Mouse (Mus musculus) telencephalon, adult 2 months (tissue): ENCODE data around the gene Dclk1.

Experiments used
- DNase-seq: peaks from one replicate; pipeline ENCODE4 v3.0.0-alpha.2; 2011; ENCODE audit warnings: low read depth, low spot score

The Dclk1 gene

DNA sequence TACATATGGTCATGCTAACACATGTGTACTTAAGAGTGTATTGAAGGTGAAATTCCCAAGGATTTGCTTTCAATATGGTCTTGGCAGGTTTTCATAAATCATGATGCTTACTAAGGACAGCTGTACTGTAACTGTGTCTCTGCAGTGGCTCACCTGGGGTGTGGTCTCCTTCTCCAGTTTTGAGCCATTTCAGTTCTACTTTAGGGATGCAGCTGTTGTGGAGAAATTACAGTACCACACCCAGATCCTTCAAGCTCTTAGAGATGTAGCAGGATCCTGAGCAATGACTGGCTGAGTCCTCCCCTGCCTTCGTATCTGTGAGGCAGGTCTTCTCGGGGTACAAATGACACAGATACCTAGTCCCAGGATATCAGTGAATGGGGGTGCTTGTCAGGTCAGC lies 8.5 kb downstream of the Dclk1 start:
- DNase-seq, result no peak

DNA sequence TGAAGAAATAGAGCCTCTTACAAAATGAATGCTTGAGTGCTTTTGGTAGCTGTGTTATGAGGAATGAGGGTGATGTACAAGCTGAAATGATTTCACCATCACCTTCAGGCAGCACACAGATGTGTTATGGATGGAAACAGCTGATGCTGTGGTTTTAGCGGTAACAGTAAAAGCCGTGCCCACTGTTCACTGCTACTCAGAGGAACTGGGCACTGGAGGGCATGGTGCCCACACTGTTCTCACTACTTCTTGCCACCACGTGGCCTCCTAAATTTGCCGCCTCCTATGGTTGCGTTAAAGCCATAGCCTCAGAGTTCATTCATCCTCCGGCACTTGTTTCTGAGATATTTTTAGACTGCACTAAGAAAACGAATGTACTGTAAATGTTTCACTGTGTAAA lies 18.0 kb downstream of the Dclk1 start:
- DNase-seq, result no peak

DNA sequence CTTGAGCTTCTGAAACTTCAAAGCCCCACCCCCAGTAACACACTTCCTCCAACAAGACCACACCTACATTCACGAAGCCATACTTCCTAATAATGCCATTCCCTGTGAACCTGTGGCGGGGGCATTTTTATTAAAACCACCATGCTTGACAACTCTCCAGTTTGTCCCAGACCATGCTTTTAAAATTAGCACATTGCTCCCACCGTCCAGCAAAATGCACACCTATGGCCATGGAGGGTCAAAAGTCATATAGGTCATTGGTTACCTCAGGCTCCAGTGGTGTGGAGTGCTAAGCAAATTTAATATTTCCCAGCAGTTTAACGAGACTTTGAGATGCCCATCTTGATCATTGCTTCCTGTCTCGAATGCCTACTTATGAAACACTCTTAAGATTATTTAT lies 23.9 kb downstream of the Dclk1 start:
- DNase-seq, result no peak

DNA sequence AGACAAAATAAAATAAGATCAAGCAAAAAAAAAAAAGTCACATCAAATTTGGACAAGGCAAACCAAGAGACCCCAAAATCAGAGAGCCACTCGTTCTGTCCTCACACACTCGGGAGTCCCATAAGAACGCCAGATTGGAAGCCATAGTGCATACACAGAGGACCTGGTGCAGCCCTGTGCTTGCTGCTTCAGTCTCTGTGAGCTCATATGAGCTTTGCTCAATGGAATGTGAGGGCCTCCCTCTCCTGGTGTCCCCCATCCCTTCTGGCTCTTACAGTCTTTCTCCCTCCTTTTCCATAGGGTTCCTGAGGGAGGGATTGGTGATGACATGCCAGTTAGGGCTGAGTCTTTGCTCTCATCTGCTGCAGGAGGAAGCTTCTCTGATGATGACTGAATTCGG lies 27.6 kb downstream of the Dclk1 start:
- no peak for DNase-seq

DNA sequence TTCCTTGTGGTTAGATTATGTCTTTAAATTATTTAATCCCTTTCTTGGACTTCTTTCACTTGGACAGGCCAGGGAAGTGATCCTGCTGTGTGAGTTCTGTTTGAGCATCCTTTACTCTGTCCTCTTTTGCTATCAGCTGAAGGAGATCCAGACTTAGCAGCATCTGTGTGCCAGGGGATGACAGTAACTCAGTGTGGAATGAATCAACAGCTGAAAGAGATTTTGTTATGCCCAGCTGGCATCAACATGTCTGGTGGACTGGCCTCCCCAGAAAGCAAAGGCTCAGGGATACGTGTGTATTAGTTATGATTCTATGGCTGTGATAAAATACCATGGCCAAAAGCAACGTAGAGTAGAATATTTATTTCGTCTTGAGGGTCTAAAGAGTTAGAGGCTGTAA lies 28.2 kb downstream of the Dclk1 start:
- DNase-seq, result no peak

DNA sequence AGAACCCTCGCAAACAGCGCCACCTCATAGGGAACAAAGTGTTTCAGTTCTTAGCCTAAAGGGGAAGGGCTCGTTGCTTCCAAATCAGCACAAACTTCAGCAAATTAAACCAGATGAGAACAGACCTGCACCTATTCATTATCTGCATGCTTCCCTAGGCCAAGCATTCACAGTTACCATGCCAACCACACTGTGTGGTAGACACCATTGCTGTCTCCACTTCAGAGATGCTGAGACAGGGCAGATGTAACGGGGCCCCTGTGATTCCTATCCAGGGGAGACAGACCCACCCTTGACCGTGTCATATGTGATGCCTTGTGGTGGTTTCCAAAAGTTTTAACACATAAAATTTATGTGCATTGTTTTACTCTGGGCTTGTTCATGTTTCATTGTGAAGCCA lies 28.8 kb downstream of the Dclk1 start:
- no peak for DNase-seq

DNA sequence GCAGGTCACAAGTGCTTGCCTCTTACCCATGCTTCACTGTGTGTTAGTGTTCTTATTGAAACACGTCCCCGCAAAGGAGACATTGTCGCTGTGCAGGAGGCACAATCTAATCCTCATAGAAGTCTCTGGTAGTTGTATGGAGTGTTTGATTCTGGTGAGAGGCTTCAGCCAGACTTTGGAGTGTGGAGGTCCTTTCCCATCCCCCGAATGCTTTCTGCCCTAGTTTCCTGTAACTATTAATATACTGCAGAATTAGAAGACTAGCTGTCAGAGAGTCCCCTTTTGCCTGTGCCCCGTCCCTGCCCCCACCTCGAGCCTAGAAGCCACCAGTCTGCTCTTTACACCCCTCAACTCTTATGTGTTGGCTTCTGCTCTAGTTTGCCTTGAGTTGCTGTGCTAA lies 30.4 kb downstream of the Dclk1 start:
- no peak for DNase-seq

DNA sequence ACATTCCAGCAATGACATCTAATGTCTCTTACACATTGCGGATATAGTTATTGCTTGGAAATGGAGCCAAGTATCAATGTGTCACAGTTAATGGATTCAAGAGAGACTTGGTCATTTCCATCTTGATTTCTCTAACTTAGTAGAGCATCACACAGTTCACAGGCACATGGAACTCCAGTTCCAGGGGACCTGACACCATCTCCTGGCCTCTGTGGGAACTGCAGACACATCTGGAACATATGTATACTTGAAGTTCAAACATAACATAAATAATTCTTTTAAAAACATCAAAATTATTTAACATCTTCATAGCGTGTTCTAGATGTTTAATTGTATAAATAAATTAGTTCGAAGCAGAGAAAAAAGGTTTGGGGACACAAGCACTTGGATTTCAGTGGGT lies 34.3 kb downstream of the Dclk1 start:
- no peak for DNase-seq

DNA sequence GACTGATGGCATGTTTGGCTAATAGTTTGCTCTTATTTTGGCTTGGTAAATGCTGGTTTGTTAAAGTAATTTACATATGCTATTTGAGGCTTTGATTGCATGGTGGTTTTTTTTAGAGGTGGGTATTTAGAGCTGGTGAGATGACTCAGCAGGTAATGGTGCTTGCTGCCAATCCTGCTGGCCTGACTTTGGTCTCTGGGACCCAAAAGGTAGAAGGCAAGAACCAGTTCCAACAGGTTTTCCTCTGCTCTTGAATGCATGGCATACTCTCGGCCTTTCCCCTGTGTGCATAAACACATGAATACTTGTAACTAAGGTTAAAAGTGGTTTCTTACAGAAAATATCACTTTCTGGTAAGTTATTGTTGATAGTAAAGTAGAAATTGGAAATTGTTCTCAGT lies 34.7 kb downstream of the Dclk1 start:
- no peak for DNase-seq

DNA sequence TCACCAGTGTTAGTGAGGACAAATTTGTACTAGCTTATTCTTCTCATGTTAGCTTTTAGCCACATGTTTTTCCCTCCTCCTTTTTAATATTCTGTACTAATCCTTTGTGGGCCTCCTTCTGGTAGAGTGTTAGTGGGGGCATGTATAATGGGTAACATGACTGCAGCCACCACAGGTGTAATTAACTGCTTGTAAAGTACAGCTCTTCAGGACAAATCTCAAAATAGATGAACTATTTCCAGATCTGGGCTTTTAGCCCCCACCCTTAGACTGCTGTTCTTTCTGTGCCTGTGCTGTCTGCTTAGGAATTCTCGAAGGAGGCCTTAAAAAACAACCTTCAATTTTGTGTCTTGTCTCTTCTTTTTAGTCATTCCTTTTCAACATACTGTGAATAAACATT lies 35.7 kb downstream of the Dclk1 start:
- DNase-seq, result no peak

DNA sequence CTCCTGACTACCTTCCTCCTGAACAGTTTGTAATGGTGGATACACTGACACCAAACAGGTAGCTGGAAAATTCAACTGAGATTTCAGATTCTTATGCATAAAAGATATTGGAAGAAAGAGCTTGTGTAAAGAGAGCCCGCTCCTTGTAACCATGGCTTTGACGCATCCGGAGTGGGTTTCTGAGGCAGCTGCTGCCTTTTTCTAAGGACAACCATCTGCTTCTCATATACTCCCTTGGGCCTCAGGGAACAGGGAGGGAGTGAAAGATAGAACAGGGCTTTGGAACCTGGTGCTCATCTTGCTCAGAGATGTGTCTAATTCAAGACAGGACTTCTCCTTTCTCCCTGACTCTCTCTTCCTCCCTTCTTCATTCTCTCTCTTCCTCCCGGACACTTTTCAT lies 37.8 kb downstream of the Dclk1 start:
- no peak for DNase-seq

DNA sequence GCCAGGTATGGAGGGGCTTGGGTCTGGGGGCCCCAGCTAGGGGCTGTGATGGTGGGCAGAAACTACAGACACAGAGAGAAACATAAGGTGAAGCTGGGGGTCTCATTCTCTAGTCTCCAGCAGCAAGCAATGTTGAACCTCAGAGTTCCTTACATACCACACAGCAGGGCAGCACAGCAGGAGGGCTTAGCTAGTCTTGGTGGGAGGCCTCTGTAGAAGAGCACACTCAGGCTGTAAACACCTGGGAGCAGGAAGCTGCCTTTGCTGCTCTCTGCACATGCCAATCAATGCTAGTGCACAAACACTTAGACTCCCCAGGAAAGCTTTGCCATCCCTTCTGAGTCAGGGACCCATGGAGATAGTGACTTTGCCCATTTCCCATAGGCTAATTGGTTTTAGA lies 38.3 kb downstream of the Dclk1 start:
- no peak for DNase-seq

DNA sequence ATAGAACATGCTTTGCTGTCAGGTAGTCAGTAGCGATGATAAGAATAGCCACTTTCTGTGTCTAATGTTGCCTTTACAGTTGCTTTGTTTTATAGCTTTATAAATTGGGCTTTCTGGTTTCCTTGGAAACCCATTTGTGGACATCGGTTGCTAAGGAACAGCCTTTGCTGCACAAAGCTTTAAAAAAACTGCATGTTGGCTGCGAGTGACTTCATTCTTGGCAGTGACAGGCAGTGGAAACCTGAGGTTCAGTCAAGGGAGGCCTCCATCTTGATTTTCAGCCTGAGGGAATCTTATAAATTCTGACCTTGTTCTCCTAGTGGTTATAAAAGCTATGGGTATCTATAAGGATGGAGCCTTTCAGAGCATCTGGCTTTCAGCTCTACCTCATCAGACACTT lies 42.1 kb downstream of the Dclk1 start:
- peak; percentile 91 for DNase-seq

DNA sequence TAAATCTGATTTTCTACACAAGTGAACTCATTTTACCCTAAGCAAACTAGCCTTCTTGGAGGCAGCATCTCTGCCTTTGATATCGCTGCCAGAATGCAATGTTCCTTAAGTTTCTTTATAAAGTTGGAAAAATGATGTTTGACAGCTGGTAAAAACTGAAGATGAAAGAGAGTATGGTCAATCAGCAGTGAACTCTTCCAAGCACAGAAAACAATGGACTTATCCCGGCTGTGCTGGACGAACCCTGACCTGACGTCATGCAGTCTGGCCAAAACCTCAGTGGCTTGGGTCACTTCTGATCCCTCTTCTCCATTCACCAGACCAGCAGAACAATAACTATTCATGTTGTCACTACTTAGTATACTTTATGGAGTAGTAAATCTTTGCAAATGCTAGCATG lies 46.6 kb downstream of the Dclk1 start:
- DNase-seq, result no peak

DNA sequence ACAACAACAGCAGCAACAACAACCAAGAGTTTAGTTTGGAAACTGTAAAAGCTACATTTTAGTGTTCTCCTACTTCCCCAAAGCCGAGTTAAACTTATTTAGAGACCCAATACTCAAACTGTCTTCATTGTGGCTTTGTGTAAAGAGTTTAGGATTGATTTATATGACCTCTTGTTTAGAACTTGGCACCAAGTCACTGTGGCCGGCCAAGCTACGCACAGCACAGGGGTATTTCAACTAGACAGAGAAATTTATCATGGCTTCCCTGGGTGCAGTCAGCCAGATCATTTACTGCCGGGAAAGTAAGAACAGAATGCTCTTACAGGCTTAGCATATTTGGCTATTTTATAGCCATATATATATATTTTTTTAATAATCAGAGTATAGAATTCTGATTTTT lies 49.8 kb downstream of the Dclk1 start:
- no peak for DNase-seq

DNA sequence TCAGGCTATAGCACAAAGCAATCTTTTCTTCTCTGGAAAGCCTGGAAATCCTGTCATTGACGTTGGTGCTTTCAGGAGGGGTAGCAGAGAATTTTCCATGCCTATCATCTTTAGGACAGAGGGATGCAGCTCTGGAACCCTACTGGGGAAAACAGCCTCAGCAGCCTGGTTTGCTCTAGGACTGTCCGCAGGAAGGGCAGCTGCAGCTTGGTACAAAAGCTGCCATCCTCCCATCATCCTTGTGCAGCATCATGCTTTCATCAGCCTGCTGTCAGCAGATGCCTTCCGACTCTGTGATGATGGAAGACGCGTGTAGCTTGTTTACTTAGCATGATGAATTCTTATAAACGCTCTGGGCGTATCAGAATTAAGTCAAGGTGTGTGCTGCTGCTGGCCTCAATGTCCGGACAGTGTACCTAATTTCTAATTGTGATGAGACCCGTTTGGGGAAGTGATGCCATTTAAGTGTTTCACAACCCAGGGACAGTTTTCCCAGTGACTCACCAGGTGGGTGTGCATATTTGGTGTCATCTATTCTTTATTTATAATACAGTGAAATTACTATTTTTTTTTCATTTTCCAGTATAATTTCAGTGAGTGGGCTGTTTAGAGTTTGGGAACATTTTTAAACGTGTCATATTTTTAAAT lies 50.7 kb downstream of the Dclk1 start:
- DNase-seq, result no peak

DNA sequence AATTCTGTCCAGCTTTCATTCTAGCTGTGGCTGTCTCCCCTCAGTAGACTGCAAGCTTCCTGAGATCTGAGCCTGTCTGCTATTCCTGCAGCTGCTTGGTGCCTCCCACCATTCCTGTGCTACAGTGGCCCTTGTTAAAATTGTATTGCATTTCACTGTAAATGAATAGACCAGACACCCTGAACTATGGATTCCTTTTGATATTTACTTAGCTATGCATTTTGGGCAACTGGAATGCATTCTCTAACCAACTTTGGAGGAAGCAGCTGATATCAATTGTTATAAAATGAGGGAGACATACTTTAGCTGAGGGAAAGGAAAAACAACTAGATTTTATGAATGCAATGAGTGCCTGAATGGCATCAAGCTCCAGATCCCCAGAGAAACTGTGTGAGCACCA lies 63.5 kb downstream of the Dclk1 start:
- DNase-seq, result no peak

DNA sequence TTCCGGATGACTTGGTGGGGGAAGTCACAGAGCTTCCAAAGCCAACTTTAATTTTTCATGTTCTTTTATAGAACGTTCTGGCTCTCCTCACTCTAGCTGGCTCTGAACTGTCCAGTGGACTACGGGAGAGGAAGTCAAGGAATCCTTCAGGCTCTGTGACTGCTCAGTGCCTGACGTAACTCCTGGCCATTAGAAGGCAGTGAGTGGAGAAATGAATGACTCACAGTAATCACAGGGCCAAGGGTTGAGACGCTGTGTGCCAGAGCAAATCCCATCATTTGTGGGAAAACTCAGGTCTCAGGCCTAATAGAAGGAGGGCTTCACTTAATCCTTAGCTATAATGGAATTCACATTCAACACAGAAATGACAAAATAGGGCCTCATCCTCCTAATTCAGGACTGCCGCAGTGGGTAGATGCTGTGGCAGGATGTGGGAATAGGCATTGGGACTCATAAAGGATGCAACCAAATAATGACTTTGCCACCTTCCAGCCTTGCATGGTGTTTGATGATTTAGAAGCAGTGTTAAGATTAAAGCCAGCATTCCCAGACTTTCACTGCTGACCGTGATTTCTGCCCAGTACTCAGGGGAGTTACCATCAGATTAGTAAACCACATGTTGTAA lies 65.5 kb downstream of the Dclk1 start:
- DNase-seq, result no peak

DNA sequence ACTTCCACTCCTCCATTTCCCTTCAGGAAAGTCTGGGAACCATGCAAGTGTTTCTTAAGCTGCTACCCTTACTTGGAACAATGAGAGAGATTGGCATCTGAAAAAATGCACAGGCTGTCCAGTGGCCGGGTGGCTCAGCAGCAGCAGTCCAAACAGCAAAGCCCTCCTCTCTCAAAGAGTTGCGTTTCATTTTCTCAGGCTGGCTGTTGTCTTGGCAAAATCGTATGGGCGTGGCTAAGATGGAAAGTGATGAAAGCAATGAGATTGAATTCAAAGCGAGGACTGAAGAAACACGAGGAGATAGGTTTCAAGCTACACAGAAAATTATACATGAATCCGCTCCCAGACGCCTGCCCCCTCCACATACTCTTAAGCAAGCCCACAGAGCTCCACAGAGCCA lies 67.8 kb downstream of the Dclk1 start:
- no peak for DNase-seq

DNA sequence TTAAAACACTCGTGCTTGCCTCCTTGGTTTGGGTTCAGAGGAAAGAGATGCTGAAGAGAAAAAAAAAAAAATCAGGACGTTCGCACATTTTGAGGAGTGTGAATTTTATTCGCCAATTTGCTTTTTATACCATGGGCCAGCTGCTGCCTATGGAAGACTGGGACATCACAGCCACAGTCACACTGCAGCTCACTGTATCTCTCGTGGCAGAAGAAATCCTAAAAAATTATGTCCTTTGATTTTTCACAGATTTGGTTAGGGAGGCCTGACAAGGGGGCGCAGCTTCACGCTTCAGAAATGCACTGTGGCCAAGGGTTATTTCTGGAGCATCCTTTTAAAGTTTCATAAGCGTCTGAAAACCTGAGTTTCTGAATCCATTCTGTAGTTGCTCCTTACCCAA lies 73.7 kb downstream of the Dclk1 start:
- peak; percentile 92 for DNase-seq

DNA sequence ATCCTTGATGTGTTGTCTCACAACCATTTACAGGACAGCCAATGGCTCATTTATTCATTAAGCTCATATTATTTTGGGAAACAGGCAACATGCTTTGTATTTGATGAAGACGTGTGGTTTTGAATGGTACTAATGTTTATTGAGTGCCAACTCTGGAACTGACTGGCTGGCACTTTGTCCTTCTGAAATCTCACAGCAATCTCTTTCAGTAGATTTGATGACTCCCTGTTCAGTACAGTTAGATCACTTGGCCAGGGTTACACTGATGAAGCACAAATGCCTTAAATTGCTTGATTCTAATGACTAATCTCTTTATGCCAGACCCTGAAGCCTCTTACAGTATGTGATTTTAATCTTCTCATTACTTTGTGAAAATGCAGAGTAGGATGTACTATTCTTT lies 75.9 kb downstream of the Dclk1 start:
- DNase-seq, result no peak

DNA sequence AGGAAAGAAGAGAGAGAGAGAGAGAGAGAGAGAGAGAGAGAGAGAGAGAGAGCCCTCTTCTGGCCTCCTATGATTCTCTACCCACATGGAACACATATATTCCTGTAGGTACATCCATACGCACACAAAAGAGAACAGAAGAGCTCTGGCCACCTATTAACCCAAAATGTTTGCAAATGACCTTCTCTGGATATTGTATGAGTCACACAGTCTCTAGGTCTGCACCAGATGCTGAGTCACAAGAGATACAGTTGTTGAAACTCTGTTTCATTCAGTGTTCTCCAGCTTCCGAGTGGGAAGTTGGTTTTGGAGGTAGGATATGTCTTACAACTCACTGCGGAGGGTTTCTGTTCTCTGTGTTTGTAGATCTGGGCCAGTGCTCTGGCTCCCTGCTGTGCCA lies 78.4 kb downstream of the Dclk1 start:
- DNase-seq, result no peak

DNA sequence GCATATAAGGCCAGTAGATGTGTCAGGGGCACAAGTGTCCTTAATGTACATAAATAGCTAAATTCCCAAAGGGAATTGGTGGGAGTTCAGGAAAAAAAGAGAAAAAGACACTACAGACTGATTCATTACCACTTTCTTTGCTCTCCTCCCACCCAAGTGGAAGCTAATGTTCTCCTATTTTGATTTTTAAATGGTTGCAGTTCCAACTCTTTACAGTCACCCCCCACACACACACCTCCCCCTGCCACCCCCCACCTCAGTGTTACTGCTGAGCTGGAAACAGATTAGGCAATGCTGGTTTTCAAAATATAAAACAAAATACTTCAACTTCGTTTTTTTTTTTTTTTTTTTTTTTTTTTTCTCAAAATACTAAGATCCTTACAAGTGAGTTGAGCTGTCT lies 81.9 kb downstream of the Dclk1 start:
- no peak for DNase-seq

DNA sequence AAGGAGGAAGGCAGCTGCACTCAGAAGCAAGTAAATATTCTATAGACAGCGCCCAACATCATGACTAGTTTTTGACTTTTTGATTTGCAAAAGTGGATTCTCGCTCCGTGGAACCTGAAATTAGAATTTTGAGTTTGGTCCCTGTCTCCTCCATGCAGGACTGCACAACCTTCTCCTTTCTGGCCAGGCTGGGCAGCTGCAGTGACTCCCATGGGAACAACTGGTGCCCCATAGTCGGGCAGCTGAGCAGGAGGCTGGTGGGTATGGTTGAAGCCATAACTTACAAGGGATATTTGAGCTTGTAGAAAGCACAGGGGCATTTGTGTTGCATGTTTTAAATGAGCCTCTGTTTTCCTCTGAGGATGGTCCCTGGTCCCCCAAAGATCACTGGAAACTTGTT lies 88.3 kb downstream of the Dclk1 start:
- no peak for DNase-seq
